Mouse (Mus musculus): ENCODE data around the gene Rplp2. TPM values are rescaled to one million over a fixed set of nuclear protein-coding genes. Genes with fewer than 3 reads are reported as not detected.
A peak's percentile ranks its signal among the peaks of the same experiment; 100 is the strongest.

Rplp2 gene
- polyA plus RNA-seq, 1 experiment from 2014 or later, result 1,341 TPM

DNA sequence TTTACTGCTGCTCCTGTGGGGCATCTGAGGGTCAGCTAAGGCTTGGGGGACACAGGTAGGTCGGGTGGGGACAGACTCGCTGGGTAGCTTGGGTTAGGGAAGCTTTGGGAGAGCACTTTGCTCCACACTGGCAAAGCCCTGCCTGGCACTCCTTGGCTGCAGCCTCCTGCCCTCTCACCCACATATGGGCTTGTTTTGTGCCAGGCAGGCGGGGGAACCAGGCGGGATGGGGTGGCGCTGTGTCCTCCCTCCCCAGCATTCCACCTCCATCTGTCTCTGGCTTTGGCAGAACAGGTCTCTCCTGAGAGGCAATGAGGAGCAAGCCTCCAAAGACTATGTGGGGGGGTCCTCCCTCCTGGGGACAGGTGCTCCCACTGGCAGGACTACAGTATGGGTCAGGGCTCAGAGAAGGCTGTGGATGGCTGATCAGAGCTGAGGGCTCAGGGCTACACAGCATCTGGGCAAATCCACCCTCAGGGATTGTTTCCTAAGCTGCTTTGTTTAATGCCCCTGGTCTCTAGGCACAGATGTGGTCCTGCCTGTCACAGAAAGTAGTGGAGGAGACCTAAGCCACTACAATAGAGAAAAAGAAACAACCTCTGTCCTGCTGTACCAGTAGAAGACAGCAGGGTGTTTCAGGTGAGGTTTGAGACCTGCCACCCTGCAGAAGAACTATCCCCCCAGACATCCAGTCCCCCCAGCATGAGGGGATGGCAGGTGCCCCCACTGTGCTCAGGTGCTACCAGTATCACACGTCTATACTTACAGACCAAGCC, 14.2 kb upstream of the Rplp2 start:
- Histone ChIP-seq H3K36me3 (peaks cover 38% of the 10 kb centered on the region), H3K4me1 (peaks cover 64% of the 10 kb centered on the region)

DNA sequence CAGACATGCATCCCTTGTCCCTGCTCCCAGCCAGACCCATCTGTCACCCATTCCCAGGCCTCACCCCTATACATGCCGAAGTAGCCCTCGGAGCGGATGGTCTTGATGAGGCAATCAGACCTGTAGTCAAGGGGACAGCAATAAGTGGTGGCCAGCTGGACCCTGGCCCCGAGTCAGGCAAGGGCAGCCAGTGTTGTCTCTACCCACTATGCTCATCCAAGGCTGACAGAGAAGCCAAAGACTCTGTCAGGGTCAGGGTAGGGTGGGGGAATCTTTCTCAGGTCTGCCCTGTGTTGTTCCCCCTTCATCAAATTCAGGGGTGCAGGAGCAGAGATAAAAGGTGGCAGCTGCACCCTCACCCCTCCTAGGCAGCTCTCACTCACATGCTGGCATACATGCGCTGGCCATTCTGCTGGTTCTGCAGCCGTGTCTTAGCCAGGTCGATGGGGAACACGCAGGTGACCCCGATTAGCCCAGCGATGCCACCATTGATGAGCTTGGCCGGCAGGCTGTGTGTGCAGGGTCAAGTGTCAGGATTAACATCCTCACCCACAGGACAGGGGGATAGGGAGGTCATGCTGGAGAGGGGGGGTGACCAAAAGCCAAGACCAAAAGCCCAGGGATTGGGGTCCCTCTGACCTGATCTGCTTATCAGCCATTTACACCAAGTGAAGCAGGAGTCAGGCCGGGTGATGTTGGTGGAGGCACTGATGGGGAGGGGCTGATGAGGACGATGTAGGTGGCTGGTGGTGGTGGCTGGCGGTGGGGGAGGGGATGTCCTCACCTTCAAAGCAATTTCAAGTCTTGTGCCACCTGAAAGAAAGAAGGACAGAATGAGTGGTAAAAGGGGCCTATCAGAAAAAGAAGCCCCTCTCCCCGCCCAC, 13.4 kb upstream of the Rplp2 start:
- Histone ChIP-seq H3K27ac (no peak overlapping the region), H3K4me2 (peak overlapping the region; percentile 85), H3K9ac (peak overlapping the region; percentile 52; the same call in 1 of the 2 replicates), H3K4me1 (peaks cover 64% of the 10 kb centered on the region), H3K36me3 (peaks cover 45% of the 10 kb centered on the region), H3K9me3 (no peaks in the 10 kb centered on the region), H3K4me3 (peak overlapping the region; percentile 51), H3K27me3 (no peaks in the 10 kb centered on the region)
- ATAC-seq (ENCODE audit: insufficient number of reproducible peaks, low FRiP score, low TSS enrichment, low read depth), result no peak
- 71% methylated on average over 15 of the region's 15 CpGs for WGBS

More for the DNA sequence above, 14.2 kb upstream of the Rplp2 start:
- H3K4me2 ChIP-seq, result no peak overlapping the region
- H3K9me3 ChIP-seq, result no peaks in the 10 kb centered on the region
- 76% methylated on average over 6 of the region's 6 CpGs for WGBS
- H3K27ac ChIP-seq, result no peak overlapping the region
- H3K9ac ChIP-seq, result no peak overlapping the region
- no peak for ATAC-seq (ENCODE audit: insufficient number of reproducible peaks, low FRiP score, low TSS enrichment, low read depth)
- H3K27me3 ChIP-seq, result no peaks in the 10 kb centered on the region
- H3K4me3 ChIP-seq, result no peak overlapping the region

DNA sequence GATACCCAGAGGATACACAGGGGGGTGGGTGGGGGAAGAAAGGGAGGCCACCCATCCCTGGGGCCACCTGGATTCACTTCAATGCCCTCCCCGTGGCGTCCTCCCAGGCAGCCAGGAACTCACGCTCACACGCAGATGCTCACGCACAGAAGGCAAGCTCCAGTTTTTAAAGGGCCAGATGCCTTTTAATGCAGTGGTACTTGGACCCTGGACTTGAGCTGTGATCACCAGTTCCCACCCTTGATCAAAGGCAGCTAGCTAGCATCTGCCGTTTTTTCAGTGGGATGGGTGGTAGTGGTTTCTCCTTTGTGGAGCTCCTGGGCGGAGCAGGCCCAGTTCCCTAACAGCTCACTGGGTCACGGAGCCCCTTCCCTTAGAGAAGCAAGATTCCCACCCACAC, 12.7 kb upstream of the Rplp2 start:
- no peak for ATAC-seq (ENCODE audit: insufficient number of reproducible peaks, low FRiP score, low TSS enrichment, low read depth)
- Histone ChIP-seq H3K9ac (peak overlapping the region; percentile 52; the same call in 1 of the 2 replicates), H3K4me3 (peak overlapping the region; percentile 51), H3K36me3 (peaks cover 52% of the 10 kb centered on the region), H3K27me3 (no peaks in the 10 kb centered on the region), H3K27ac (peak overlapping the region; percentile 8; the same call in 1 of the 2 replicates), H3K9me3 (no peaks in the 10 kb centered on the region), H3K4me1 (peaks cover 58% of the 10 kb centered on the region), H3K4me2 (peak overlapping the region; percentile 85)
- 11% methylated on average over 8 of the region's 8 CpGs for WGBS

DNA sequence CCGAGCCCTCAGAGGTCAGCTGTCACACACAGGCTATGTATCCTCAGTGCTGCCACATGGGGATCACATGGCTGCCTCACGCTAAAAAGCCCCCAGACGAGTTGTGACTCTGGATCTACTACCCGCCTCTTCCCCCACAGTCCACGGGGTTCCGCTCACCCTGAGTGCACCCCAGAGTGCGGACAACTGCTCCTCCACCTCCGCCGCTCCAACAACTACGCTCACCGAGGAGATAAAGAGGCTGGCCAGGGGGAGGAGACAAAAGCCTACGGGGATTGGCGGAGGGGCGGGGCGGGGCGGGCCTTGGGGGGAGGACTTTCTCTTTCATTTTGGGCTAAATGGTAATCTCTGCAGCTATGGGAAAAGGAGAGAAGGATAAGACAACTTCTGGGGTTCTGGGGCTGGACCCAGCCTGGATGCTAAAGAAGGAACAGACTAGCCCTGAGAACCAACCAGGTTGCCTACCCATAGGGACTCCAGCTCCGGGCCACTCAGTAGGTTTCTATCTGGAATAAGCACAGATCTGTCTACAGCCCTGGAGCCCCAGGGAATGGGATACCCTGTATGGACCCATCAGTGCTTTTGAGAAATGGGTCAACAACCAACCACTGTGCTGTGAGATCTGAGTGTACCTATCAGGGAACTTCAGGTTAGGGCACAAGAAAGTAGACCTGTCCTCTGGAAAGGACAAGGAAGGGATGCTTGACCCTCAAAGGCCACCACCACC, 11.9 kb upstream of the Rplp2 start:
- Histone ChIP-seq H3K27me3 (no peaks in the 10 kb centered on the region), H3K36me3 (peaks cover 57% of the 10 kb centered on the region), H3K9ac (peak overlapping the region; percentile 39; the same call in 1 of the 2 replicates), H3K4me2 (peak overlapping the region; percentile 85), H3K4me1 (peaks cover 53% of the 10 kb centered on the region), H3K9me3 (no peaks in the 10 kb centered on the region), H3K4me3 (peak overlapping the region; percentile 51), H3K27ac (peak overlapping the region; percentile 8; the same call in 1 of the 2 replicates)
- WGBS, result 6% methylated on average over 17 of the region's 17 CpGs
- no peak for ATAC-seq (ENCODE audit: insufficient number of reproducible peaks, low FRiP score, low TSS enrichment, low read depth)

DNA sequence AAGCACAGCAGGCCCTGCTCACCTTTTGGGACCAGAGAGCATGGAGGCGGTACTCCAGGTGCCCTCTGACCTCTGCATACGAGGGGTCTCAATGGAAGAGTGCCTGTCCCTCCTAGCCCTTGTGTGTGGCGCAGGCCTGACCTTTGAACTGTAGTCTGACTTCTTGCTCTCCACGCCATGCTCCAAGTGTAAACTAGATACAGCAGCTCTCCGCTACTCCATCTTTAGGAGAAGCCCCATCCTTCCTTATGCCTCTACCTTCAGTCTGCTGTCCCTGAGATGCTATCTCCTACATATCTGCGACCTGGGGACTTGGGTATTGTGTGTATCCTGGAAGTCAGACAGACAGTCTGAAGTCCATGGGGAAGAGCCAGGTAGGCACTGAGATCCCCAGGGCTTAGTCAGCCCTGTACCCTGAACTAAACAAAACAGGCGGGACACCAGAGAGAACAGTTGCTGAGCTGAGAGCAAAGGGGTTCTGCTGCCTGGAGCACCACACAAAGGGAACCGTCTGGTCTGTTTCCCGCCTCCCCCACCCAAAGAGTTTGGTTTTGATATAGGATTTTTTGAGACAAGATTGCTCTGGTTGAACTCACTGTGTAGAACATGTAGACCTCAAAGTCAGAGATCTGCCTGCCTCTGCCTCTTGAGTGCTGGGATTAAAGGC, 11.2 kb upstream of the Rplp2 start:
- Histone ChIP-seq H3K4me1 (peaks cover 60% of the 10 kb centered on the region), H3K27ac (no peak overlapping the region), H3K9me3 (no peaks in the 10 kb centered on the region), H3K4me3 (peak overlapping the region; percentile 67; the same call in 1 of the 2 replicates), H3K4me2 (peak overlapping the region; percentile 85), H3K27me3 (no peaks in the 10 kb centered on the region), H3K36me3 (peaks cover 57% of the 10 kb centered on the region), H3K9ac (no peak overlapping the region)
- WGBS, result 85% methylated on average over 9 of the region's 9 CpGs
- ATAC-seq (ENCODE audit: insufficient number of reproducible peaks, low FRiP score, low TSS enrichment, low read depth), result no peak

DNA sequence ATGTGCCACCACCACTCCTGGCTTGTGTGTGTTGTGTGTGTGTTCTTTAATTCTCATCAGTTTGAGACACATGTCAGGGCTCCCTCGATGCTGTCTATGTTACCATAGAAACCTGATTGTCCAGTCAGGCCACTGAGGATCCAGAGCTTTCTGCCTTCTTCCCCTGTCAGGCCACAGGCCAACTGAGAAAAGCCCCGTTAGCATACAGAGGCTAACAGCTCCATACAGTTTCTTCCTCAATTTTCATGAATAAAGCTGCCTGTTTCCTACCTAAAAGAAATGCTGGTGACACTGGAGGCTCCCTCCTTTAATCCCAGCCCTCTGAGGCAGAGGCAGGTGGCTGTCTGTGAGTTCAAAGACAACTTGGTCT, 10.7 kb upstream of the Rplp2 start:
- Histone ChIP-seq H3K9ac (peak overlapping the region; percentile 69; the same call in 1 of the 2 replicates), H3K27me3 (no peaks in the 10 kb centered on the region), H3K4me2 (peak overlapping the region; percentile 82), H3K4me3 (peak overlapping the region; percentile 67), H3K36me3 (peaks cover 57% of the 10 kb centered on the region), H3K27ac (no peak overlapping the region), H3K4me1 (peaks cover 65% of the 10 kb centered on the region), H3K9me3 (no peaks in the 10 kb centered on the region)
- no peak for ATAC-seq (ENCODE audit: insufficient number of reproducible peaks, low FRiP score, low TSS enrichment, low read depth)
- WGBS, result 66% methylated on average over 2 of the region's 2 CpGs

DNA sequence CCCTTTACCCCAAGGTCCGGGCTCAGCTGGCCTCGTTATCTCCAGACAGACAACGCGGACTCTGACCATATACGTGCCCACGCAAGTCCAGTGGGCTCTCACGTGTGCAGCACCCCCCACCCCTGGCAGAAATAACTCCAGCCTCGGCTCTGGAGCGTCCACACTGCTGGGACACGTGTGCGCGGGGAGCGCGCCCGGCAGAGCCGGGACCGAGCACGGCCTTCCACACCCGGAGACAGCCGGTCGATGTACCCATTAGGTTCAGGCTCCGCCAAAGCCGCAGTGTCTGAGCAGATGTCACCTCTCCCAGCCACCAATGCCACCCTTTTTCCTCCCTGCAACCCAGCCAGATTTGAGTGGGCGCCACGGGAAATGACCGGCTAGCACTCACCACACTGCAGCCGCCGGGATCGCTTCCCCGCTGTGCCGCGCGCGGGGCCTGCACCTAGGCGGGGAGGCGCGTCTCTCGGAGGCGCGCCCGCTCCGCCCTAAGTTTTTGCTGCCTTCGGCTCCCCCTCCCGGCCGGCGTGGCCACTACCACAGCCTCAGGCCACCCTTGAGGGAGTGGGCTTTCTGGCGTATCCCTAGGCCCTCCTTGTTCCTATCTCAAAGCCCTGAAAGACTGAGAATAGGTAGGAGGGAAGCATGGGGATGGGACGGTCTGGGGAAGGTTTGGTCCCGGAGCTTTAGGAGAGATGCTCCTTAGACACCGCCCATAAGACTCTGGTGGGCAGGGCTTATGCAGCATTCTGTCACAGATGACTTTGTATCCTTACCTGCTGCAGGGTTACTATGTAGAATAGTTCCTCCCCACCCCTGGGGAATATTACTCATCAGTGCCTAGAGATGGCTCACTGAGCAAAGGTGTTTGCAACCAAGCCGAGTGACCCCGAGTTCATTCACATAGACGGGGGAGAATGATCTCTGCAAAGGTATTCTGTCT, 9.7 kb upstream of the Rplp2 start, which contains the start of gene Slc25a22:
TSS of gene Slc25a22 (minus strand) at position 715 of the 943 bp plus-strand sequence.
- peak; percentile 76 for ATAC-seq (ENCODE audit: insufficient number of reproducible peaks, low FRiP score, low TSS enrichment, low read depth)
- Histone ChIP-seq H3K27ac (peak within 1 kb of the TSS; percentile 63), H3K9ac (peak within 1 kb of the TSS; percentile 69), H3K9me3 (no peaks in the 10 kb centered on the region), H3K4me2 (peak within 1 kb of the TSS; percentile 82), H3K27me3 (no peaks in the 10 kb centered on the region), H3K4me1 (peaks cover 67% of the 10 kb centered on the region), H3K36me3 (peaks cover 48% of the 10 kb centered on the region), H3K4me3 (peak within 1 kb of the TSS; percentile 67)
- WGBS, result 6% methylated on average over 53 of the region's 53 CpGs

DNA sequence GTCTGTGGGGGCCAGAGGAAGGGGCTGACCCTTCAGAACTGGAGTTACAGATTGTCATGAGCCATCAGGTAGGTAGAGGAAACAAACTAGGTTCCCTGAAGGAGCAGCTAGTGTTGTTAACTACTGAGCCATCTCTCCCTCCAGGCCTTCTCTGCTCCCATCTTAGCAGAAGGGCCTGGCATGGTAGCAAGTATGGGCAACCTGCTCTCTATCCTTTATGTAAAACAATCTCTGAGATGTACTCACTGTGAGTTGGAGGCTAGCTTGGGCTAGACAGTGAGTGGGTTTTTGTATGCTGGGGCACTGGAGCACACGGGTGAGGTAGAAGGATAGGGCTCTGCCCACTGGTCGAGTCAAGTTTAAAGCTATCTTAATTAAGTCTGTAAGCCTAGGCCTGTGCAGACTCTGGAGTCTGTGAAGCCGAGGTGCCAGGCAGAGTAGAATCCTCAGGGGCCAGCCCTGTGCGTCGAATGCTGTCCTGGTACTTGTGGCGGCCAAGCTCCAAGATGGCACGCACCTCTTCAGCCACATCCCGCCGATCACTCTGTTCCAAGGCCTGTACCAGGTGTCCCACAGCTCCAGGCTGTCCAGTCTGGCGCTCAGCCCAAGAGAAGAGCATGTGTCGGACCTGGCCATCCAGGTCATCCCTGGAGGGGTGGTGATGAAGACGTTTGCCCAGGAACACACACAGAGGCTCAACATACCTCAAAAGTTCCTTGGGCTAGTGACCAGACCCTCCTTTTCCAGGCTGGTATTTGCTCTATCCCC, 8.8 kb upstream of the Rplp2 start:
- Histone ChIP-seq H3K4me2 (no peak overlapping the region), H3K27ac (no peak overlapping the region; the same call in 1 of the 2 replicates), H3K9me3 (no peaks in the 10 kb centered on the region), H3K4me1 (peaks cover 68% of the 10 kb centered on the region), H3K36me3 (peaks cover 40% of the 10 kb centered on the region), H3K27me3 (no peaks in the 10 kb centered on the region), H3K9ac (no peak overlapping the region), H3K4me3 (no peak overlapping the region)
- 89% methylated on average over 12 of the region's 12 CpGs for WGBS
- ATAC-seq (ENCODE audit: insufficient number of reproducible peaks, low FRiP score, low TSS enrichment, low read depth), result no peak

DNA sequence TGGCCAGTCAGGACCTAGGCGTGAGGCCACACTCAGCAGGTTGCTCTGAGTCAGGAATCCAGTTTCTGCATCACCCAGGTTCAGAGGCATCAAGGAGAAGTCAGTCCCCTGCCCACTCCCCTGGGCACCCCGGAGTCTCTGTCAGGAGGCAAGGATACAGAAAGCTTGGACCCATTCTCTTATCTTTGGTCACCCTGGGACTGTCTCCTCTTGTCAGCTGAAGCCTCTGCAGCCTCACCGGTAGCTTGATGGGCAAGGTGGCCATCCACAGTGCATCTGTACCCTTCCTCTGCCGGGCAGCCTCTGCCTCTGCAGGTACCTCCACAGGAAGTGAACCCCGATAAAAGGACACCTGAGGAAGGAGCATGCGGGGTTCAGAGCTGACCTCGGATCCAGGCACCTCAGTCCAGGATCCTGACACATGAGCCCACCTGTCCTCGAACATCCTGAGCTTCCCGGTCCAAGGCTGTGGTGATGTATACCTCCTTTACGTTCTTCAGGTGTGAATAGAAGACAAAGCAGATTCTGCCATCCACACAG, 8.0 kb upstream of the Rplp2 start:
- Histone ChIP-seq H3K9me3 (no peaks in the 10 kb centered on the region), H3K4me2 (no peak overlapping the region), H3K27ac (no peak overlapping the region), H3K9ac (no peak overlapping the region), H3K27me3 (no peaks in the 10 kb centered on the region), H3K36me3 (peaks cover 35% of the 10 kb centered on the region), H3K4me1 (peaks cover 67% of the 10 kb centered on the region), H3K4me3 (no peak overlapping the region)
- no peak for ATAC-seq (ENCODE audit: insufficient number of reproducible peaks, low FRiP score, low TSS enrichment, low read depth)
- WGBS, result 96% methylated on average over 10 of the region's 10 CpGs

Measured in limb, embryonic 15.5 days (tissue).